Mouse (Mus musculus): ENCODE results near the gene Vmn1r121. TPM values are rescaled to one million over a fixed set of nuclear protein-coding genes. Genes with fewer than 3 reads are reported as not detected.
"Not testable (repeated sequence)": the region's sequence is repeated elsewhere in the genome, so short reads cannot be mapped to it uniquely, and the experiment has no call there.

Vmn1r121 gene
- not detected for total RNA-seq (2021)
- long read RNA-seq, experiment 1 = 0 reads
- long read RNA-seq, experiment 2 = 0 reads

GRCm38 (mm10) chr7:21098413-21098812 lies at the start of gene Vmn1r121:
Vmn1r121 (minus strand) TSS chr7:21098513.
- DNase-seq; H3K27ac ChIP-seq; H3K4me3 ChIP-seq; intact Hi-C loops (cut with DNase I): not testable (repeated sequence)

DNA sequence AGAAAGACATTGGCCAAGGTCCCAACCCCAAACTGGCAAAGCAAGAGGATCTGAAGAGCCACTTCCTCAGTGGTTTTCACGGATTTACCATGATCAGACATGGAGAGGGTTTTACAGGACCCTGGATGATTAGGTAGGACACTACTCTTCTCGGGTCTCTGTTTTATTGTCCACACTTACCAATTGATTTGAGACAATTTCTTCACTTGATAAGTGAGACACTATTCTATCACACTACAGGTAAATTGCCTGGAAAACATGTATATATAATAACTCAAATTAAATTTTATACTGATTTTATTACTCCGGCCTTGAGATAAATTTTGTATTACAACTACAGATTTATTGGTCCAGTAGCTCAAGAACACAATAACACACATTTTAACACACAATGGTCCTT lies 35.7 kb upstream of the Vmn1r121 start, which contains the start of gene Vmn1r122:
TSS of gene Vmn1r122 (minus strand) at position 101 of the 400 bp plus-strand sequence.
- H3K27ac ChIP-seq; DNase-seq; intact Hi-C loops (cut with DNase I); H3K4me3 ChIP-seq: not testable (repeated sequence)

DNA sequence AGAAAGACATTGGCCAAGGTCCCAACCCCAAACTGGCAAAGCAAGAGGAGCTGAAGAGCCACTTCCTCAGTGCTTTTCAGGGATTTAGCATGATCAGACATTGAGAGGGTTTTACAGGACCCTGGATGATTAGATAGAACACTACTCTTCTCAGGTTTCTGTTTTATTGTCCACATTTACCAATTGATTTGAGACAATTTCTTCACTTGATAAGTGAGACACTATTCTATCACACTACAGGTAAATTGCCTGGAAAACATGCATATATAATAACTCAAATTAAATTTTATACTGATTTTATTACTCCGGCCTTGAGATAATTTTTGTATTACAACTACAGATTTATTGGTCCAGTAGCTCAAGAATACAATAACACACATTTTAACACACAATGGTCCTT lies 44.6 kb downstream of the Vmn1r121 start, which contains the start of gene Vmn1r120:
TSS of gene Vmn1r120 (minus strand) at position 101 of the 400 bp plus-strand sequence.
- H3K27ac ChIP-seq; DNase-seq; intact Hi-C loops (cut with DNase I); H3K4me3 ChIP-seq: not testable (repeated sequence)

Other genes with a start within 250 kb of the Vmn1r121 start
- not detected for gene Vmn1r116, start 226.3 kb downstream of the Vmn1r121 start, total RNA-seq (2021)
- gene Vmn1r117, start 214.4 kb downstream of the Vmn1r121 start, total RNA-seq (2021) = not detected
- not detected for gene Vmn1r118, start 186.2 kb downstream of the Vmn1r121 start, total RNA-seq (2021)
- not detected for gene Vmn1r119, start 86.1 kb downstream of the Vmn1r121 start, total RNA-seq (2021)
- not detected for gene Vmn1r120, start 44.7 kb downstream of the Vmn1r121 start, total RNA-seq (2021)
- gene Vmn1r122, start 35.6 kb upstream of the Vmn1r121 start, total RNA-seq (2021) = not detected
- not detected for gene Vmn1r123, start 63.7 kb upstream of the Vmn1r121 start, total RNA-seq (2021)
- gene Gm5157, start 91.9 kb upstream of the Vmn1r121 start, total RNA-seq (2021) = not detected
- gene Vmn1r124, start 162.1 kb upstream of the Vmn1r121 start, total RNA-seq (2021) = not detected
- not detected for gene Vmn1r125, start 173.7 kb upstream of the Vmn1r121 start, total RNA-seq (2021)
- not detected for gene Vmn1r126, start 203.0 kb upstream of the Vmn1r121 start, total RNA-seq (2021)
- gene Vmn1r127, start 221.3 kb upstream of the Vmn1r121 start, total RNA-seq (2021) = not detected

Data from gastrocnemius, adult 2 months (tissue).